Comparison of ENCODE assay signal across 25 mouse cellular contexts in genomic region chrX:52603143-52603542, GRCm38 (mm10). TPM values are rescaled to one million over a fixed set of nuclear protein-coding genes. Genes with fewer than 3 reads are reported as not detected.
DNase-seq lines count a peak whose midpoint lies in the region; ATAC-seq and TF ChIP-seq lines count a peak whose summit lies in the region.
"Had no signal": no experiment of that assay in that cellular context is flagged by ENCODE, and none has a peak within 500 bp of the region (broad histone marks: within the 10 kb centered on the region; RNA-seq: fewer than 3 reads in every experiment).

No protein-coding gene starts in this region.

- H3K4me1 ChIP-seq in kidney, postnatal 0 days (replicated peaks; ENCODE audit: insufficient read depth, low read length): no peaks in the 10 kb centered on the region
- H3K4me1 ChIP-seq in E14TG2a.4 (replicated peaks; ENCODE audit: low read depth, low read length): no peaks in the 10 kb centered on the region
- H3K4me1 ChIP-seq in heart, embryonic 12.5 days (replicated peaks): 0 out of 2 replicates have a peak, but pooled peaks cover 2% of the 10 kb centered on the region
- H3K4me1 ChIP-seq: forebrain, embryonic 13.5 days; liver, embryonic 15.5 days; megakaryocyte, embryonic 14.5 days; neural tube, embryonic 12.5 days had no signal

- H3K4me2 ChIP-seq in kidney, postnatal 0 days (ENCODE audit: low read length): no peak overlapping the region
- H3K4me2 ChIP-seq in heart, embryonic 12.5 days: no peak overlapping the region
- H3K4me2 ChIP-seq: forebrain, embryonic 13.5 days; liver, embryonic 15.5 days; neural tube, embryonic 12.5 days had no signal

- TF ChIP-seq CTCF in kidney, postnatal 0 days (IDR thresholded peaks at IDR 0.05; ENCODE audit: low read depth): peak; percentile 44
- TF ChIP-seq CTCF in E14TG2a.4 (conservative IDR thresholded peaks at IDR 0.05; ENCODE audit: low read length): peak; percentile 68

- no peak for DNase-seq in kidney, postnatal 0 days (ENCODE audit: low spot score)
- no peak for DNase-seq in kidney, adult 11 months
- DNase-seq in 416B (ENCODE audit: low read depth): peak; percentile 3
- peak; percentile 66 for DNase-seq in ZHBTc4 (ENCODE audit: low read depth, low spot score)
- DNase-seq: adrenal gland, postnatal 10 days; cerebellum, adult 2 months; gastrocnemius, adult 2 months; kidney, adult 8-10 months; kidney, postnatal 14 days; lung, postnatal 10 days; midbrain, embryonic 14.5 days; retina, postnatal 1 day; right cerebral cortex, postnatal 25 days; spleen, adult 18-20 months; thymus, postnatal 14 days had no signal

- no peaks in the 10 kb centered on the region for H3K27me3 ChIP-seq in kidney, postnatal 0 days (ENCODE audit: insufficient read depth, low read length)
- no peaks in the 10 kb centered on the region for H3K27me3 ChIP-seq in E14TG2a.4 (ENCODE audit: insufficient read depth, low read length)
- H3K27me3 ChIP-seq in heart, embryonic 12.5 days (replicated peaks): no peaks in the 10 kb centered on the region
- H3K27me3 ChIP-seq: forebrain, embryonic 13.5 days; liver, embryonic 15.5 days; neural tube, embryonic 12.5 days had no signal

- H3K9me3 ChIP-seq in kidney, postnatal 0 days (replicated peaks; ENCODE audit: low read length): no peaks in the 10 kb centered on the region
- H3K9me3 ChIP-seq in E14TG2a.4 (ENCODE audit: low read length): no peaks in the 10 kb centered on the region
- H3K9me3 ChIP-seq in heart, embryonic 12.5 days (replicated peaks): no peaks in the 10 kb centered on the region
- H3K9me3 ChIP-seq: forebrain, embryonic 13.5 days; heart, embryonic 10.5 days; liver, embryonic 15.5 days; megakaryocyte, embryonic 14.5 days; neural tube, embryonic 12.5 days had no signal

- H3K9ac ChIP-seq in kidney, postnatal 0 days (ENCODE audit: low read depth, low read length): no peak overlapping the region
- no peak overlapping the region for H3K9ac ChIP-seq in heart, embryonic 12.5 days
- H3K9ac ChIP-seq: forebrain, embryonic 13.5 days; liver, embryonic 15.5 days; neural tube, embryonic 12.5 days had no signal

- WGBS in kidney, postnatal 0 days: 66% methylated on average over 4 of the region's 4 CpGs
- 59% methylated on average over 4 of the region's 4 CpGs for WGBS in heart, embryonic 12.5 days

- ATAC-seq in kidney, postnatal 0 days (replicated peaks; ENCODE audit: low FRiP score, low read depth): no peak
- no peak for ATAC-seq in megakaryocyte, adult 5-6 weeks (ENCODE audit: poor library complexity, severe bottlenecking)
- ATAC-seq in heart, embryonic 12.5 days (ENCODE audit: insufficient number of reproducible peaks, low FRiP score): no peak
- ATAC-seq: forebrain, embryonic 13.5 days had no signal

- no peaks in the 10 kb centered on the region for H3K36me3 ChIP-seq in kidney, postnatal 0 days (ENCODE audit: insufficient read depth, low read length)
- peaks cover 13% of the 10 kb centered on the region for H3K36me3 ChIP-seq in E14TG2a.4 (ENCODE audit: insufficient read depth, low read length)
- H3K36me3 ChIP-seq in heart, embryonic 12.5 days: 0 out of 2 replicates have a peak, but pooled peaks cover 6% of the 10 kb centered on the region
- H3K36me3 ChIP-seq: liver, embryonic 15.5 days; neural tube, embryonic 12.5 days had no signal

- H3K4me3 ChIP-seq in kidney, postnatal 0 days (replicated peaks; ENCODE audit: low read depth, low read length): no peak overlapping the region
- H3K4me3 ChIP-seq in E14TG2a.4 (replicated peaks; ENCODE audit: low read length): no peak overlapping the region
- no peak overlapping the region for H3K4me3 ChIP-seq in heart, embryonic 12.5 days
- H3K4me3 ChIP-seq: forebrain, embryonic 13.5 days; gastrocnemius, adult 2 months; heart, embryonic 10.5 days; layer of hippocampus, adult 2 months; liver, embryonic 15.5 days; megakaryocyte, embryonic 14.5 days; neural tube, embryonic 12.5 days had no signal

- no peak overlapping the region for H3K27ac ChIP-seq in kidney, postnatal 0 days
- H3K27ac ChIP-seq in heart, embryonic 12.5 days (ENCODE audit: poor library complexity, severe bottlenecking): no peak overlapping the region
- H3K27ac ChIP-seq: forebrain, embryonic 13.5 days; gastrocnemius, adult 2 months; heart, embryonic 10.5 days; layer of hippocampus, adult 2 months; liver, embryonic 15.5 days; neural tube, embryonic 12.5 days had no signal

RNA-seq across cellular contexts. Expression of gene Gpc3, which starts 10.6 kb away (rescaled TPM):
- 1,010 and 1,051 TPM in 2 replicates for polyA plus RNA-seq in kidney, postnatal 0 days (2015; fragmentation: Nextera tagmentation; extraction: Ambion mirVana)
- total RNA-seq in megakaryocyte, adult 5-6 weeks (2015): 0.39 TPM in 1 of 2 replicates, not detected in the other
- total RNA-seq in megakaryocyte, adult 5-6 weeks (2017): 0.11 and 0.77 TPM in 2 replicates
- 598 and 601 TPM in 2 replicates for polyA plus RNA-seq in heart, embryonic 12.5 days (2016; fragmentation: Nextera tagmentation; extraction: Ambion mirVana)
- polyA plus RNA-seq: C2C12 had no signal

Comparison
In these comparisons a context has a peak if more than half of its experiments do, and no peak if none do; other contexts are left out.
1. DNase-seq: peak in 416B (single experiment) and ZHBTc4 (single experiment); none in kidney, postnatal 0 days (single experiment) and kidney, adult 11 months (single experiment).